Mouse (Mus musculus) forebrain, embryonic 12.5 days (tissue): ENCODE measurements at regions not wholly inside any gene's neighbourhood (a gene's known extent, or its start where the extent isn't known, plus 50 kb on each side); places are given as distances from the start of the nearest gene placed in this dataset.
A peak's percentile ranks its signal among the peaks of the same experiment; 100 is the strongest.

Source experiments
- ATAC-seq: fragments of 200-750 bp; cut with Nextera tagmentation; 2 replicates; pipeline ENCODE4 v1.8.0; 2017; ENCODE audit warnings: moderate TSS enrichment; ENCODE audit not compliant: low FRiP score
- H3K27ac ChIP-seq: fragments of 300-500 bp; sonication (generic); 2 replicates; pipeline ENCODE4 v1.5.1; 2016; ENCODE audit warnings: mild to moderate bottlenecking
- H3K27me3 ChIP-seq: fragments of 300-500 bp; sonication (generic); 2 replicates; pipeline ENCODE4 v1.6.1; 2016; ENCODE audit warnings: mild to moderate bottlenecking
- H3K36me3 ChIP-seq: fragments of 300-500 bp; sonication (generic); replicated peaks from 2 replicates; pipeline ENCODE4 v1.6.1; 2016; ENCODE audit warnings: mild to moderate bottlenecking
- H3K4me1 ChIP-seq: fragments of 300-500 bp; sonication (generic); 2 replicates; pipeline ENCODE4 v1.6.1; 2016
- H3K4me2 ChIP-seq: fragments of 300-500 bp; sonication (generic); 2 replicates; pipeline ENCODE4 v1.6.1; 2016; ENCODE audit warnings: mild to moderate bottlenecking, moderate library complexity
- H3K4me3 ChIP-seq: fragments of 300-500 bp; sonication (generic); replicated peaks from 2 replicates; pipeline ENCODE4 v1.5.1; 2016; ENCODE audit warnings: mild to moderate bottlenecking
- H3K9ac ChIP-seq: fragments of 300-500 bp; sonication (generic); 2 replicates; pipeline ENCODE4 v1.6.1; 2016; ENCODE audit warnings: mild to moderate bottlenecking
- H3K9me3 ChIP-seq: fragments of 300-500 bp; sonication (generic); 2 replicates; pipeline ENCODE4 v1.6.1; 2016
- WGBS: fragments of 180-500 bp; shearing (Covaris S2); methylation state at CpG from one replicate; pipeline ENCODE4 v1.1.7; 2016; 5-methylcytosine and 5-hydroxymethylcytosine counted together

DNA sequence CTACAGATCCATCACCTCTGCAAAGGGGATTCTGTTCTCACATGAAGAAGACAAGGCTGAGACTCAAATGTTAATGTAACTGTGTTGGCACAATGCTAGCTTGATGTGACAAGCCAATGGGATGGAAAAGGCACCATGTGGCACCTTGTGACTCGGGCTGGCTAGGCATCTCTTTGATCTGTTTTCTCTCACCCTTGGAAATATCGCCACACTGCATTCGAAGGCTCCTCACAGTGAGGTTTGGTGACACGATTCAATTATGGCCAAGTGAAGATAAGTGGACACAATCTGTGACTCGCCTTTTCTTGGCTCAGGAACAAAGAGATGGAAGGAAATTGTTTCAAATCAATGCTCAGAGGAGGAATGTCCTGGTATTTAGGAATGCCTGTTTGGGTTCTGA lies 66.6 kb upstream of the Phyhipl start:
- H3K9ac ChIP-seq = no peak overlapping the region
- H3K4me2 ChIP-seq = no peak overlapping the region
- no peak overlapping the region for H3K4me3 ChIP-seq
- peaks cover 5% of the 10 kb centered on the region for H3K4me1 ChIP-seq
- ATAC-seq = no peak
- no peaks in the 10 kb centered on the region for H3K9me3 ChIP-seq
- H3K36me3 ChIP-seq = no peaks in the 10 kb centered on the region
- H3K27ac ChIP-seq = no peak overlapping the region
- 85% methylated on average over 5 of the region's 5 CpGs for WGBS
- H3K27me3 ChIP-seq = no peaks in the 10 kb centered on the region

DNA sequence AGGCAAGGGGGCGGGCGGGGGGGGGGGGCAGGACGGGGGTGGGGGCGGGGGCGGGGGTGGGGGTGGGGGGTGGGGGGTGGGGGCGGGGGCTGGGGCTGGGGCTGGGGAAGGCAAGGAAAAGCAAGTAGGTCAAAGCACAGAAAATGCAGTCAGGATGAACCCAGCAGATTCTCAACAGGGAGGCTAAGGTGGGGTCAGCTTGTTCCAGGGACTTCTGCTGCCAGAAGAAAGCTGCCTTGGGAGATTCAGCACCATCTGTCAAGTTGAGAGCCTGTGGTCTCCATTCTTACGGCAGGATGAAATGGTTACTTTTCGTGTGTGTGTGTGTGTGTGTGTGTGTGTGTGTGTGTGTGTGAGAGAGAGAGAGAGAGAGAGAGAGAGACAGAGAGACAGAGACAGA lies 61.7 kb upstream of the Phyhipl start:
- ATAC-seq = no peak
- no peaks in the 10 kb centered on the region for H3K27me3 ChIP-seq
- no peaks in the 10 kb centered on the region for H3K36me3 ChIP-seq
- WGBS = 21% methylated on average over 2 of the region's 8 CpGs
- H3K9ac ChIP-seq = no peak overlapping the region
- H3K4me1 ChIP-seq = peaks cover 10% of the 10 kb centered on the region
- peak overlapping the region; percentile 22; the same call in 1 of the 2 replicates for H3K4me2 ChIP-seq
- no peak overlapping the region for H3K4me3 ChIP-seq
- no peaks in the 10 kb centered on the region for H3K9me3 ChIP-seq
- 0 out of 2 replicates have a peak overlapping the region, but pooled peaks have one; percentile 25 for H3K27ac ChIP-seq

DNA sequence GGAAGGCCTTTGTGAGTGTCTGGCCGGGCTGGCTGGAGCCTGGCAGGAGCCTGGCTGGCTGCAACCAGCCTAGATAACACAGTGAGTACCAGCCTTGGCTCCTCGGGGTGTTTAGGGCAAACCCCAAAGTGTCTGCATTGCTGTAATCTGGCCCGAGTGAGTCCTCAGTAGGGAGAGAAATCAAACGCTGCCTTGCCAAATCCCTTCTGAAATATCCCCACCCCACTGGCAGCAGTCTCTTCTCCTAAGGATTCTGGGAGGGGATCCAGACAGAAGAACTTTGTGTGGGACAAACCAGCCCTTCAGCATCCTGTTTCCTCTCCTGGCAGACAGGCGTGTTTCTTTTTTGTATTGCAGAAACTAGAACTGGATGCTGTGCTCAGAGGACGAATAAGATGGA lies 61.3 kb upstream of the Phyhipl start:
- no peaks in the 10 kb centered on the region for H3K9me3 ChIP-seq
- H3K4me1 ChIP-seq = peaks cover 10% of the 10 kb centered on the region
- H3K4me3 ChIP-seq = no peak overlapping the region
- peak overlapping the region; percentile 22; the same call in 1 of the 2 replicates for H3K4me2 ChIP-seq
- no peaks in the 10 kb centered on the region for H3K27me3 ChIP-seq
- no peak overlapping the region for H3K9ac ChIP-seq
- no peak; the same call in 1 of the 2 replicates for ATAC-seq
- peak overlapping the region; percentile 46; the same call in 1 of the 2 replicates for H3K27ac ChIP-seq
- WGBS = 11% methylated on average over 6 of the region's 6 CpGs
- H3K36me3 ChIP-seq = no peaks in the 10 kb centered on the region

DNA sequence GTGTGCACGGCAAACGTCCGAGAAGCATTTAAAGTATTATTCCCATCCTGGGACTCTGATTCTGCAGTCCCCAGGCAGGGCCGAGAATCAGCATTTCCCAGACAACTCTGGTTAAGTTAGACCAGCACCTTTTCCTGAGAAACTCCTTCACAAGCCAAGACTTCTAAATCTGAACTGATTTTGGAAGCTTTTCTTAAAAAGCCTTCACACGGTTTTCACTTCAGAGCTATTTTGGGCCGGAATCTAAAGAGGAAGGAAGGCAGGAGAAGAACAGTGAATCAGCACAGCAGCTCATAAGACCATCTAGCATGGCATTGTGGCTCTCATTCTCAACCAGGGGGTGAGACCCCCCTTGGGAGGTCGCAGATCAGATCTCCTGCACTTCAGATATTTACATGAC lies 57.5 kb upstream of the Phyhipl start:
- no peak overlapping the region for H3K9ac ChIP-seq
- H3K27me3 ChIP-seq = no peaks in the 10 kb centered on the region
- H3K9me3 ChIP-seq = no peaks in the 10 kb centered on the region
- no peak overlapping the region for H3K4me3 ChIP-seq
- H3K27ac ChIP-seq = no peak overlapping the region
- H3K4me1 ChIP-seq = peaks cover 10% of the 10 kb centered on the region
- WGBS = 89% methylated on average over 7 of the region's 7 CpGs
- ATAC-seq = no peak
- no peaks in the 10 kb centered on the region for H3K36me3 ChIP-seq
- H3K4me2 ChIP-seq = no peak overlapping the region

DNA sequence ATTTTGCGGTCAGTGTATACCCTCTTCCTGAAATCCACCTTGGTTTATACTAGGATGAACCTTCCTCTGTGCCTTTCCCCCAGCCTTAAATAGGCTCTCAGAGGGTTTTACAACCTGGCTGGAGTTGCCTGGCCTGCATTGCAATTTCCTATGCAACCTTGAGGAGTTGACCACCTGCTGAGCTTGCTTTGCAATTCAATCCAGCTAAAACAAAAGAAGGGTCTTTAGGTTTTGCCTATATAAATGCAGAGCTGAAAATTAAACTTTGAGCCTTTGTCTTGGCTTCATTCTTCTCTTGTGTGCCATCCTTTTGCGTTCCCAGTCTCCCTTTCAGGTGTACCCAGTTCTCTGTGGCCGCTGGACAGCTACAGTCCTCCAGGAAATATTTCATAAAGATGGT lies 53.0 kb upstream of the Phyhipl start:
- no peaks in the 10 kb centered on the region for H3K36me3 ChIP-seq
- 38% methylated on average over 3 of the region's 3 CpGs for WGBS
- H3K4me1 ChIP-seq = no peaks in the 10 kb centered on the region
- ATAC-seq = no peak
- H3K4me2 ChIP-seq = no peak overlapping the region
- no peaks in the 10 kb centered on the region for H3K27me3 ChIP-seq
- no peak overlapping the region for H3K27ac ChIP-seq
- no peak overlapping the region for H3K9ac ChIP-seq
- H3K9me3 ChIP-seq = no peaks in the 10 kb centered on the region
- no peak overlapping the region for H3K4me3 ChIP-seq
